Mouse (Mus musculus) olfactory bulb, adult 2 months (tissue): ENCODE results near the gene Kirrel.

Source experiments
- CTCF ChIP-seq: fragments of 200-500 bp; IDR thresholded peaks from 2 replicates; pipeline ENCODE4 v1.5.1; 2012; ENCODE audit warnings: low read depth, mild to moderate bottlenecking, low read length, moderate library complexity; ENCODE audit not compliant: insufficient read depth
- POLR2A ChIP-seq: fragments of 200-500 bp; IDR thresholded peaks from 2 replicates; pipeline ENCODE4 v1.6.1; 2012; ENCODE audit warnings: mild to moderate bottlenecking, low read depth, low read length, moderate library complexity; ENCODE audit not compliant: insufficient read depth

GRCm38 (mm10) chr3:87123795-87124194 is 50.8 kb downstream of the Kirrel start:
- TF ChIP-seq CTCF (no peak), POLR2A (no peak)
